Mouse (Mus musculus): ENCODE data around the gene Padi1. TPM values are rescaled to one million over a fixed set of nuclear protein-coding genes. Genes with fewer than 3 reads are reported as not detected.

The Padi1 gene
- polyA plus RNA-seq, 1 experiment, result not detected

DNA sequence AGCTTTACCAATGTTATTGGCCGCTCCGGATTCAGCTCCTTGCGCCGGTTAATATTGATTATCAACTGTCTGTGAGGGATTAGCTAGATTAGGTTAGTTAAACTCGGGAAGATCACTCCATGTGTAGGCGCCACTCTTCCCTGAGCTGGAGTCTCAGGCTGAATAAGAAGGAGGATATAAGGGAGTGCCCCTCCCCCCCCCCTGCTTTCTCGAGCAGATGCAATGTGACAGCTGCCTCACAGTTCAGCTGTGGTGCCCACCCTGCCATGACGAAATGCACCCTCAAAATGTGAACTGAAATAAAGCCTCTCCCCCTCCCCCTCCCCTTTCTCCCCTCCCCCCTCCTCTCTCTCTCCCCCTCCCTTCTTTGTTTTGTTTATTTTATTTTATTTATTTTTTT is 8.0 kb upstream of the Padi1 start:
- H3K4me3 ChIP-seq (ENCODE audit: insufficient read depth, low read length), result no peak overlapping the region
- no peaks in the 10 kb centered on the region for H3K4me1 ChIP-seq (ENCODE audit: control insufficient read depth, insufficient read depth, low read length)
- no peak overlapping the region for H3K27ac ChIP-seq (ENCODE audit: insufficient read depth, low read depth, low read length)
- no peak for TF ChIP-seq CTCF (IDR thresholded peaks at IDR 0.05; ENCODE audit: low read depth, low read length)
- no peak for TF ChIP-seq POLR2A (IDR thresholded peaks at IDR 0.05; ENCODE audit: borderline replicate concordance, low read depth, low read length)

DNA sequence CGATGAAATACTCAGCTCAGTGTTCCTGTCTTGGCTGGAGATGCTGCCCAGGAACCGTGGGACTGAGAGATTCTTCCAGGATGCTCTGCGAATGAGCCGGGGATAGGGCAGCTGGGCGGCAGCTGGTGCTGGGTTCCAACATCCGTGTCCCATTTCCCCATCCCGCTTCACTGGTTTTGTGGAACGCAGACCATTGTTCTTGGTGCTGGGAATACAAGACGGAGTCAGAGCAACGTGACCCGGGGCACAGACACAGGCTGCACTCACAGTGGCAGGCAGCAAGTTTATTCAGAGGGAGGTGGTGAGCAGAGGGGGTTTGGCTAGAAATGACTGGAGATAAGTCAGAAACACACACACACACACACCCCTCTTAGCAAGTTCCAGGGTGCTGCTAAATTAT is 3.7 kb upstream of the Padi1 start:
- no peak for TF ChIP-seq POLR2A (IDR thresholded peaks at IDR 0.05; ENCODE audit: borderline replicate concordance, low read depth, low read length)
- TF ChIP-seq CTCF (IDR thresholded peaks at IDR 0.05; ENCODE audit: low read depth, low read length), result no peak
- Histone ChIP-seq H3K27ac (ENCODE audit: insufficient read depth, low read depth, low read length) (no peak overlapping the region), H3K4me1 (ENCODE audit: control insufficient read depth, insufficient read depth, low read length) (peaks cover 8% of the 10 kb centered on the region), H3K4me3 (ENCODE audit: insufficient read depth, low read length) (no peak overlapping the region)

DNA sequence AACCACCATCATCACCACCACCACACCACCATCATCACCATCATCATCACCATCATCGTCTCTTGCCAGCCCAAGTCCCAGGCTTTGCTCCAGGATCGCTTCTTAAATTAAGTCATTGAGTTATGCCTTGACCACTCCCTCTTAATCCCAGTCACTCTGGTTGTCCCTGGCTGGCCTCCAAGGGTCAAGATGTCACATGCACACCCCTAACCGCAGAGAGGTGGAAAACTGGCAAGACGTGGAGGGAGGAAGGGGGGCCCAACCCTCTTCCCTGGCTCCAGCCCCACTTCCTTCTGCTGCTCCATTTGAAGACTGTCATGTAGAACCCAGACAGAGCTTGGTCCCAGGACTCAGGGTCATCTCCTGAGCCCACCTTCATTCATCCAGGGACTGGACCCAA is 587 bp downstream of the Padi1 start:
- Histone ChIP-seq H3K4me1 (ENCODE audit: control insufficient read depth, insufficient read depth, low read length) (peaks cover 17% of the 10 kb centered on the region), H3K27ac (ENCODE audit: insufficient read depth, low read depth, low read length) (no peak overlapping the region), H3K4me3 (ENCODE audit: insufficient read depth, low read length) (no peak overlapping the region)
- TF ChIP-seq POLR2A (IDR thresholded peaks at IDR 0.05; ENCODE audit: borderline replicate concordance, low read depth, low read length) (no peak), CTCF (IDR thresholded peaks at IDR 0.05; ENCODE audit: low read depth, low read length) (no peak)

DNA sequence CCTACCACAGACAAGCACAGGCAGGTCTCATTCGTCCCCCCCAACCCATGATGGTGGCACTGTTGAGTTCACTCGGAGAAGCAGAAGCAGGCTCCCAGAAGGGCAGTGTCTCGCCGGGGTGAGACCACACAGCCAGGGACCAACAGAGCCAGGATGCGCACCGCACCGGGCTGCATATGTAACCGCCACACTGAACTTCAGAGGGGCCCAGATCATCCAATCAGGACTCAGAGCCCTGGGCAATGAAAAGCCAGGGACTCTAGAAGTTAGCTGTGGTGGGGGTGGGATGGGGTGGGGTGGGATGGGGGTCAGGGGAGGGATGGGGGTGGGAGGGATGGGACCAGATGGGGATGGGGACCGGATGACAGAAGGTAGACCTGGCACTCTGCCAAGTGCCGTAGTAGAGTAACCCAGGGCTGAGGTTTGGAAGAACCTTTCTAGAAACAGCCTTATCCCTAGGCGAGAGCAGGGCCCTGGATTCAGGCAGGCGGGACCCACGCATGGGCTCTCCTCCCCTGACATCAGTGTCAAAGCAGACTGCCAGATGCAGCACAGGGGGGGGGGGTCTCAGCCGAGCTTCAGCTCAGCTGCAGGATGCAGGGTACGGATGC is 1.8 kb downstream of the Padi1 start:
- Histone ChIP-seq H3K4me1 (ENCODE audit: control insufficient read depth, insufficient read depth, low read length) (peaks cover 17% of the 10 kb centered on the region), H3K4me3 (ENCODE audit: insufficient read depth, low read length) (no peak overlapping the region), H3K27ac (ENCODE audit: insufficient read depth, low read depth, low read length) (no peak overlapping the region)
- TF ChIP-seq POLR2A (IDR thresholded peaks at IDR 0.05; ENCODE audit: borderline replicate concordance, low read depth, low read length), result no peak
- no peak for TF ChIP-seq CTCF (IDR thresholded peaks at IDR 0.05; ENCODE audit: low read depth, low read length)

DNA sequence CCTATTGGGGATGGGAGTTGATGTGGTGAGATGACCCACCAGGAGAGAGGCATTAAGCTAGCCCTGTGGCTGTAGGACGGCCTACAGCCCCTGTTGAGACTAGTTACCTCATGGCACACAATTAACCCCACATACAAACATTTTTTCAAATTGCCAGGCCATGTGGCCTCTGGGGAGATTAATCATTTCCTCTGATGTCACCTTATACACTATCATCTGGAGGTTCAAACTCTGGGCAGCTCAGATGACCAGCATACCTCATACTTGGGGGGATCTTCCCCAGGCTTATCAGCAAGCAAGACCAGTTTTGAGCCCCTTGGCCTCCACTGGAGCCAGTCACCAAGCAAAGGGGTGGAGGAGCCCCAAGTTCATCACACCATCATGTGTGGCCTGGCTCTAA is 2.7 kb downstream of the Padi1 start:
- H3K27ac ChIP-seq (ENCODE audit: insufficient read depth, low read depth, low read length), result no peak overlapping the region
- no peak overlapping the region for H3K4me3 ChIP-seq (ENCODE audit: insufficient read depth, low read length)
- TF ChIP-seq CTCF (IDR thresholded peaks at IDR 0.05; ENCODE audit: low read depth, low read length) (no peak), POLR2A (IDR thresholded peaks at IDR 0.05; ENCODE audit: borderline replicate concordance, low read depth, low read length) (no peak)
- peaks cover 21% of the 10 kb centered on the region for H3K4me1 ChIP-seq (ENCODE audit: control insufficient read depth, insufficient read depth, low read length)

DNA sequence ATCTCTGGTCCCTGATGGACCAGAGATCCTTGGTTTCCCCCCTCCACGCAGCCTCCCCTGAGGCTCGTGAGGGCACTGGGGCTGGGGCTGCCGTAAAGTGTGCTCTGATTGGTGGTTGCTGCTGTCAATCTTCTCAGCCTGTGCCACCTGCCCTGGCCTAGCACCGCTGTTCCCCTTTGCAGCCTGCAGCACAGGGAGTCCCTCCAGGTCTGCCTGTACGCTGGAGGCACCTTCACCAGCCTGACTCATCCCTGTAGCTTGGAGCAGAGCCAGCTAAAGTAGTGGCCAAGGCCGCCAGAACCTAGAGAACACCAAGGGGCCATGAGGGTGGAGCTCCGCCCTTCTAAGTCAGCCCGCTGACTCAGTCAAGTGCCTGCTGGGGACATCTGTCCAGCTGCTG is 7.7 kb downstream of the Padi1 start:
- Histone ChIP-seq H3K4me1 (ENCODE audit: control insufficient read depth, insufficient read depth, low read length) (peaks cover 11% of the 10 kb centered on the region), H3K4me3 (ENCODE audit: insufficient read depth, low read length) (no peak overlapping the region), H3K27ac (ENCODE audit: insufficient read depth, low read depth, low read length) (no peak overlapping the region)
- TF ChIP-seq CTCF (IDR thresholded peaks at IDR 0.05; ENCODE audit: low read depth, low read length) (no peak), POLR2A (IDR thresholded peaks at IDR 0.05; ENCODE audit: borderline replicate concordance, low read depth, low read length) (no peak)

DNA sequence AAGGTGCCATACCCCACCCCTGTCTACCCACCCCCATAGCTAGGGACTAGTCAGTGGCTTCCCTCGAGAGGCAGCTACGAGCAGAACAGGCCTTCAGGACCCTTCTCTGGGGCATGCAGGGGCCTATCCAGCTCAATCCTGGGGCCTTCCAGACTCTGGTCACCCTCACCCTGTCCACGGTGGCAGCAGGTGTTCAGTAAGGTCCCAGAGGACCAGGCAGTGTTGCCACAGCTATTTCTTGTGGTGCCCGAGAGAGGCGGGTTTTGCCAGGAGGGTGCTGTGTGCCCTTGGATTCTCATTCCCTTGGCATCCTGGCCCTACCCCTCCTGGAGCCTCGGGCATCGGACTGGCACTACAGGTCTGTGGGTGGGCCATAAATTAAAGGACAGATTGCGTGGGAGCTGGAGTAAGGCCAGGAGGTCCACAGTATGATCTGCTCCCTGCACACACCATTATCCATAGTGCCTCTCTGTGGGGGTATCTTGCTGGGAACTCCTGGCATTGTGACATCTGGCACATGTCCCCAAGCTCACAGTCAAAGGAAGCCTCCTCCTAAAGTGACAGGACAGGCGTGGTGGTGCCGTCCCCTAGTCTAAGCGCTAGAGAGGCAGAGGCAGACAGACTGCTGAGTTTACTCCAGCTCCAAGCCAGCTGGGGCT is 9.2 kb downstream of the Padi1 start:
- Histone ChIP-seq H3K27ac (ENCODE audit: insufficient read depth, low read depth, low read length) (no peak overlapping the region), H3K4me3 (ENCODE audit: insufficient read depth, low read length) (no peak overlapping the region)

DNA sequence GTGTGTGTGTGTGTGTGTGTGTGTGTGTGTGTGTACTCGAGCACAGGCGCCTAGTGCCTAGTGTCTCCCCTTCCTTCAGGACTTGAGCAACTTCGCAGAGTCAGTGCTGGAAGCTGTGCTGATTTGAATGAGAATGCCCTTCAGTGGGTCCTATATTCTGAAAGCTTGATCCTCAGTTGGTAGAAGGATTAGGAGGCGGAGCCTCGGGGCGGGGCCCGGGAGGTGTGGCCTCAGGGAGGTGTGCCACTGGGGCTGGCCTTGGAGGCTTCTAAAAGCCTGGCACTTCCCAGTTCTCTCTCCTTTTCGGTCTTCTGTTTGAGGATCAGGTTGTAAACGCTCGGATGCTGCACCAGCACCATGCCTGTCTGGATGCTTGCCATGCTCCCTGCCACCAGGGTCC is 9.9 kb downstream of the Padi1 start:
- Histone ChIP-seq H3K27ac (ENCODE audit: insufficient read depth, low read depth, low read length) (no peak overlapping the region), H3K4me3 (ENCODE audit: insufficient read depth, low read length) (no peak overlapping the region), H3K4me1 (ENCODE audit: control insufficient read depth, insufficient read depth, low read length) (peaks cover 5% of the 10 kb centered on the region; the same call in 1 of the 2 replicates)
- no peak for TF ChIP-seq POLR2A (IDR thresholded peaks at IDR 0.05; ENCODE audit: borderline replicate concordance, low read depth, low read length)

More for the DNA sequence above, 9.2 kb downstream of the Padi1 start:
- H3K4me1 ChIP-seq (ENCODE audit: control insufficient read depth, insufficient read depth, low read length), result peaks cover 9% of the 10 kb centered on the region
- TF ChIP-seq CTCF (IDR thresholded peaks at IDR 0.05; ENCODE audit: low read depth, low read length) (no peak), POLR2A (IDR thresholded peaks at IDR 0.05; ENCODE audit: borderline replicate concordance, low read depth, low read length) (no peak)

DNA sequence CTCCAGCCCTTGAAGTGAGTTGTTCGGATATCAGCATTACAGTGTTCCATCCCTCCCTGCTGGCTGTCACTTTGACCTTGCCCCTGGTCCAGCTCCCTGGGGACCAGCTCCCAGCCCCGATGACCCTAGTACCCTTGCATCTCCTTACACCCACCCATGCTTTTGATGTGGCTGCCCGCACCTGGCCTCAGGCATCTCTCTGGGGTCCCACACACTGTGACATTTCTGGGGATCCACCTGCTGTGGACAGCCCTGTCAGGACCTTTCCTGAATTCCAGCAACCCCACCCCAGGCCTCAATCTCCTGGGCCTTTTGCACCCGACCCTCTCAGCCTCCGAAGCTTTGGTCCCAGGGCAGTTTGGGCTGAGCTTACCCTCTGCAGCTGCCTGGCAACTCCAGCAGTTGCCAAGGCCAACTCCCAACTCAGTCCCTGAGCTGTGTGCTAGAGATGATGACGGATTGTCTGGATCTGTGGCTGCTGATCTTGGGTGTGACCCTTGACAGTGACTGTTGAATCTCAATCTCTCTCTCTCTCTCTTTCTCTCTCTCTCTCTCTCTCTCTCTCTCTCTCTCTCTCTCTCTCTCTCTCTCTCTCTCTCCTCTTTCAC is 11.1 kb downstream of the Padi1 start:
- TF ChIP-seq POLR2A (IDR thresholded peaks at IDR 0.05; ENCODE audit: borderline replicate concordance, low read depth, low read length), result no peak
- TF ChIP-seq CTCF (IDR thresholded peaks at IDR 0.05; ENCODE audit: low read depth, low read length), result no peak
- Histone ChIP-seq H3K4me1 (ENCODE audit: control insufficient read depth, insufficient read depth, low read length) (peaks cover 4% of the 10 kb centered on the region; the same call in 1 of the 2 replicates), H3K27ac (ENCODE audit: insufficient read depth, low read depth, low read length) (no peak overlapping the region), H3K4me3 (ENCODE audit: insufficient read depth, low read length) (no peak overlapping the region)

DNA sequence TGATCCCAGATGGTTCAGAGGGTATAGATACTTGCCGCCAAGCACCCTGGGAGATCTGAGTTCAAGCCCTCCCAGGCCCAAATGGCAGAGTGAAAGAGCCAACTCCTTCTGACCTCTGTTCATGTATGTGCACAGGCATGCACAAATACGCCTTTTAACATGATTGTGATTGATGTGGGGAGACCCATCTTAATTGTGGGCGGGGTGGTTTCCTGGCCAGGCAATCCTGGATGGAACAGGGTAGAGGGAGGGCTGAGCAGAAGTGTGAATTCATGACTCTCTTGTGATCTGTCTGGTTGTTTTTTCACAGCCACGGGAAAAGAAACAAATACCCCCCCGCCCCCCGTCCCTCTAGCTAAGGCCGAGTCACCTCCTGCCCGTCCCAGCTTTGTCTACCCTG is 12.8 kb downstream of the Padi1 start:
- Histone ChIP-seq H3K4me1 (ENCODE audit: control insufficient read depth, insufficient read depth, low read length) (no peaks in the 10 kb centered on the region), H3K27ac (ENCODE audit: insufficient read depth, low read depth, low read length) (no peak overlapping the region), H3K4me3 (ENCODE audit: insufficient read depth, low read length) (no peak overlapping the region)
- TF ChIP-seq CTCF (IDR thresholded peaks at IDR 0.05; ENCODE audit: low read depth, low read length), result no peak
- TF ChIP-seq POLR2A (IDR thresholded peaks at IDR 0.05; ENCODE audit: borderline replicate concordance, low read depth, low read length), result no peak
